Mouse (Mus musculus): ENCODE data around the gene Med25.

The Med25 gene

GRCm38 (mm10) chr7:44849416-44850111, 42.9 kb downstream of the Med25 start:
- in situ Hi-C loops (cut with MboI, MseI): no loop called here

- in situ Hi-C loops (cut with MboI, MseI): no loop called here
Measured at GRCm38 (mm10) chr7:44848561-44849415, 43.7 kb downstream of the Med25 start, which contains the start of the genes Akt1s1 and Tbc1d17. TSS of gene Akt1s1 (plus strand) at chr7:44848991. TSS of gene Tbc1d17 (minus strand) at chr7:44849079.

GRCm38 (mm10) chr7:44847772-44848171, 44.7 kb downstream of the Med25 start:
- in situ Hi-C loops (cut with MboI, MseI): no loop called here

GRCm38 (mm10) chr7:44846804-44847203, 45.7 kb downstream of the Med25 start:
- in situ Hi-C loops (cut with MboI, MseI): no loop called here

GRCm38 (mm10) chr7:44845006-44845405, 47.5 kb downstream of the Med25 start:
- in situ Hi-C loops (cut with MboI, MseI): no loop called here

- in situ Hi-C loops (cut with MboI, MseI): loop anchor here (5.0 kb wide), 1 partner anchor 120 kb away; no protein-coding TSS in a partner anchor
Measured at GRCm38 (mm10) chr7:44841825-44842463, 50.6 kb downstream of the Med25 start.

GRCm38 (mm10) chr7:44840426-44840825, 52.1 kb downstream of the Med25 start:
- in situ Hi-C loops (cut with MboI, MseI): loop anchor here (5.0 kb wide), 1 partner anchor 118 kb away; no protein-coding TSS in a partner anchor

- in situ Hi-C loops (cut with MboI, MseI): loop anchor here (5.0 kb wide), 1 partner anchor 117 kb away; no protein-coding TSS in a partner anchor
Measured at GRCm38 (mm10) chr7:44839491-44840191, 52.9 kb downstream of the Med25 start.

GRCm38 (mm10) chr7:44839171-44839490, 53.4 kb downstream of the Med25 start:
- in situ Hi-C loops (cut with MboI, MseI): no loop called here

GRCm38 (mm10) chr7:44838073-44838472, 54.4 kb downstream of the Med25 start:
- in situ Hi-C loops (cut with MboI, MseI): no loop called here

- in situ Hi-C loops (cut with MboI, MseI): no loop called here
Measured at GRCm38 (mm10) chr7:44836423-44837053, 56.0 kb downstream of the Med25 start.

GRCm38 (mm10) chr7:44836016-44836404, 56.5 kb downstream of the Med25 start:
- in situ Hi-C loops (cut with MboI, MseI): no loop called here

- in situ Hi-C loops (cut with MboI, MseI): no loop called here
Measured at GRCm38 (mm10) chr7:44835373-44836015, 57.0 kb downstream of the Med25 start.

GRCm38 (mm10) chr7:44832763-44833162, 59.7 kb downstream of the Med25 start:
- in situ Hi-C loops (cut with MboI, MseI): no loop called here

- in situ Hi-C loops (cut with MboI, MseI): no loop called here
Measured at GRCm38 (mm10) chr7:44828706-44829105, 63.8 kb downstream of the Med25 start.

- in situ Hi-C loops (cut with MboI, MseI): no loop called here
Measured at GRCm38 (mm10) chr7:44826771-44827170, 65.7 kb downstream of the Med25 start.
